9 mouse cellular contexts compared by ENCODE assay signal in genomic region chr4:155305531-155306031, GRCm38 (mm10). TPM values are rescaled to one million over a fixed set of nuclear protein-coding genes. Genes with fewer than 3 reads are reported as not detected.
DNase-seq lines count a peak whose midpoint lies in the region; ATAC-seq and TF ChIP-seq lines count a peak whose summit lies in the region.
"Had no signal": no experiment of that assay in that cellular context is flagged by ENCODE, and none has a peak within 500 bp of the region (broad histone marks: within the 10 kb centered on the region; RNA-seq: fewer than 3 reads in every experiment).

No protein-coding gene starts in this region.

- H3K27me3 ChIP-seq in forebrain, embryonic 14.5 days (replicated peaks; ENCODE audit: control insufficient read depth, insufficient read depth, low read length): no peaks in the 10 kb centered on the region
- no peaks in the 10 kb centered on the region for H3K27me3 ChIP-seq in intestine, embryonic 16.5 days (replicated peaks; ENCODE audit: control insufficient read depth, insufficient read depth, low read length)
- H3K27me3 ChIP-seq in thymus, adult 2 months (ENCODE audit: control insufficient read depth, insufficient read depth, low read length): no peaks in the 10 kb centered on the region; the same call in 1 of the 2 replicates

- H3K4me3 ChIP-seq in layer of hippocampus, adult 2 months: no peak overlapping the region
- no peak overlapping the region for H3K4me3 ChIP-seq in forebrain, embryonic 14.5 days (ENCODE audit: low read depth, low read length)
- no peak overlapping the region for H3K4me3 ChIP-seq in intestine, embryonic 16.5 days (ENCODE audit: low read length)
- no peak overlapping the region for H3K4me3 ChIP-seq in thymus, adult 2 months (ENCODE audit: control insufficient read depth, insufficient read depth, low read length)
- H3K4me3 ChIP-seq: heart, embryonic 15.5 days had no signal

- H3K4me2 ChIP-seq in forebrain, embryonic 14.5 days (ENCODE audit: low read length): peak overlapping the region; percentile 31
- H3K4me2 ChIP-seq in intestine, embryonic 16.5 days (ENCODE audit: low read depth, low read length): no peak overlapping the region
- H3K4me2 ChIP-seq: heart, embryonic 15.5 days had no signal

- peak overlapping the region; percentile 25; the same call in 1 of the 2 replicates for H3K9ac ChIP-seq in forebrain, embryonic 14.5 days (ENCODE audit: low read length)
- H3K9ac ChIP-seq in intestine, embryonic 16.5 days (ENCODE audit: low read depth, low read length): no peak overlapping the region
- H3K9ac ChIP-seq: heart, embryonic 15.5 days had no signal

- TF ChIP-seq POLR2A in thymus, adult 2 months (IDR thresholded peaks at IDR 0.05; ENCODE audit: control insufficient read depth, extremely low read depth, insufficient read depth, low read length, poor library complexity): no peak

- peak in 1 of 2 experiments; percentile 63 for DNase-seq in layer of hippocampus, adult 2 months (ENCODE audit: low spot score in 2 of 2)
- no peak for DNase-seq in layer of hippocampus, postnatal 36 days
- DNase-seq in forebrain, embryonic 14.5 days (ENCODE audit: low spot score): peak; percentile 95
- DNase-seq in left cerebral cortex, adult 9 months (ENCODE audit: low spot score in 2 of 2): peak; percentile 83 to 91
- peak; percentile 81 to 92 for DNase-seq in right cerebral cortex, postnatal 10 days (ENCODE audit: low spot score in 2 of 2)
- no peak for DNase-seq in thymus, adult 2 months

- TF ChIP-seq CTCF in layer of hippocampus, adult 2 months (conservative IDR thresholded peaks at IDR 0.05): no peak
- no peak for TF ChIP-seq CTCF in thymus, adult 2 months (IDR thresholded peaks at IDR 0.05; ENCODE audit: borderline replicate concordance, control insufficient read depth, extremely low read depth, insufficient read depth, low read length, poor library complexity)

- peak overlapping the region; percentile 87 for H3K27ac ChIP-seq in layer of hippocampus, adult 2 months
- H3K27ac ChIP-seq in forebrain, embryonic 14.5 days (ENCODE audit: low read depth, low read length): peak overlapping the region; percentile 90
- no peak overlapping the region for H3K27ac ChIP-seq in intestine, embryonic 16.5 days (ENCODE audit: low read length)
- no peak overlapping the region for H3K27ac ChIP-seq in thymus, adult 2 months (ENCODE audit: control insufficient read depth, insufficient read depth, low read length)
- H3K27ac ChIP-seq: heart, embryonic 15.5 days had no signal

- WGBS in forebrain, embryonic 14.5 days: 7% methylated on average over 8 of the region's 8 CpGs
- WGBS in intestine, embryonic 16.5 days: 74% methylated on average over 8 of the region's 8 CpGs
- 79% methylated on average over 8 of the region's 8 CpGs for WGBS in thymus, adult 2 months

- ATAC-seq in forebrain, embryonic 14.5 days: peak; percentile 70
- no peak for ATAC-seq in megakaryocyte, adult 5-6 weeks (ENCODE audit: poor library complexity, severe bottlenecking)
- no peak for ATAC-seq in intestine, embryonic 16.5 days

- H3K4me1 ChIP-seq in forebrain, embryonic 14.5 days (ENCODE audit: control insufficient read depth, insufficient read depth, low read length): peaks cover 29% of the 10 kb centered on the region
- H3K4me1 ChIP-seq in intestine, embryonic 16.5 days (ENCODE audit: control insufficient read depth, insufficient read depth, low read length): peaks cover 23% of the 10 kb centered on the region
- H3K4me1 ChIP-seq in thymus, adult 2 months (replicated peaks; ENCODE audit: control insufficient read depth, insufficient read depth, low read length): 0 out of 2 replicates have a peak, but pooled peaks cover 3% of the 10 kb centered on the region

- H3K36me3 ChIP-seq in forebrain, embryonic 14.5 days (ENCODE audit: control insufficient read depth, insufficient read depth, low read length): no peaks in the 10 kb centered on the region
- no peaks in the 10 kb centered on the region for H3K36me3 ChIP-seq in intestine, embryonic 16.5 days (ENCODE audit: control insufficient read depth, insufficient read depth, low read length)
- no peaks in the 10 kb centered on the region for H3K36me3 ChIP-seq in thymus, adult 2 months (ENCODE audit: control insufficient read depth, insufficient read depth, low read length)
- H3K36me3 ChIP-seq: heart, embryonic 15.5 days had no signal

- H3K9me3 ChIP-seq in forebrain, embryonic 14.5 days (replicated peaks; ENCODE audit: control insufficient read depth, low read length): no peaks in the 10 kb centered on the region
- H3K9me3 ChIP-seq in intestine, embryonic 16.5 days (ENCODE audit: control insufficient read depth, low read length): no peaks in the 10 kb centered on the region
- H3K9me3 ChIP-seq: heart, embryonic 15.5 days had no signal

RNA-seq across cellular contexts. Expression of gene Prkcz, which starts 55.6 kb away (rescaled TPM):
- total RNA-seq in layer of hippocampus, adult 2 months (2021): 100 to 1,000 TPM; 158 to 160 TPM
- total RNA-seq in layer of hippocampus, postnatal 36 days (2021): 100 to 1,000 TPM; 156 to 166 TPM
- polyA plus RNA-seq in forebrain, embryonic 14.5 days (2014; fragmentation: Nextera tagmentation; extraction: Ambion mirVana): 45.4 and 52.5 TPM in 2 replicates
- 0.07 TPM in 1 of 2 replicates, not detected in the other for total RNA-seq in megakaryocyte, adult 5-6 weeks (2015)
- 0.12 and 0.18 TPM in 2 replicates for total RNA-seq in megakaryocyte, adult 5-6 weeks (2017)
- 32.8 and 38.7 TPM in 2 replicates for polyA plus RNA-seq in intestine, embryonic 16.5 days (2015; fragmentation: Nextera tagmentation; extraction: Ambion mirVana)
- 8.5 TPM in 2 replicates for polyA plus RNA-seq in thymus, adult 2 months (2012; rRNA removed)

RNA-seq across cellular contexts. Expression of gene Faap20, which starts 56.0 kb away (rescaled TPM):
- 10 to 100 TPM; 29.2 to 34.3 TPM for total RNA-seq in layer of hippocampus, adult 2 months (2021)
- total RNA-seq in layer of hippocampus, postnatal 36 days (2021): 10 to 100 TPM; 30.9 to 35.1 TPM
- polyA plus RNA-seq in forebrain, embryonic 14.5 days (2014; fragmentation: Nextera tagmentation; extraction: Ambion mirVana): 81.2 and 87.4 TPM in 2 replicates
- total RNA-seq in megakaryocyte, adult 5-6 weeks (2015): 32.6 and 34.2 TPM in 2 replicates
- 11.7 and 18.3 TPM in 2 replicates for total RNA-seq in megakaryocyte, adult 5-6 weeks (2017)
- 60.3 and 70.4 TPM in 2 replicates for polyA plus RNA-seq in intestine, embryonic 16.5 days (2015; fragmentation: Nextera tagmentation; extraction: Ambion mirVana)
- 85.7 and 91.3 TPM in 2 replicates for polyA plus RNA-seq in thymus, adult 2 months (2012; rRNA removed)

Comparison
In these comparisons a context has a peak if more than half of its experiments do, and no peak if none do; other contexts are left out.
1. DNase-seq: peak in forebrain, embryonic 14.5 days (single experiment), left cerebral cortex, adult 9 months (2 of 2) and right cerebral cortex, postnatal 10 days (2 of 2); none in layer of hippocampus, postnatal 36 days (0 of 2) and thymus, adult 2 months (single experiment).
2. H3K27ac ChIP-seq: peak in layer of hippocampus, adult 2 months (single experiment) and forebrain, embryonic 14.5 days (single experiment); none in intestine, embryonic 16.5 days (single experiment) and thymus, adult 2 months (single experiment).
3. RNA of gene Prkcz, which starts 55.6 kb away (total RNA-seq): 156 to 166 TPM in layer of hippocampus, postnatal 36 days and 158 to 160 TPM in layer of hippocampus, adult 2 months; 0.07 to 0.18 TPM in megakaryocyte, adult 5-6 weeks; every median in the first group is over 100 times any median in the second.